8 mouse cellular contexts compared by ENCODE assay signal in genomic region chr3:66981101-66981661, GRCm38 (mm10). TPM values are rescaled to one million over a fixed set of nuclear protein-coding genes. Genes with fewer than 3 reads are reported as not detected.
A peak's percentile ranks its signal among the peaks of the same experiment; 100 is the strongest.
DNase-seq lines count a peak whose midpoint lies in the region; ATAC-seq and TF ChIP-seq lines count a peak whose summit lies in the region.

Gene Rsrc1, plus strand, starts transcription at chr3:66981390.

- H3K27ac ChIP-seq in liver, embryonic 14.5 days = no peak within 1 kb of the TSS
- peak within 1 kb of the TSS; percentile 37; the same call in 1 of the 2 replicates for H3K27ac ChIP-seq in neural tube, embryonic 12.5 days

- WGBS in liver, embryonic 14.5 days (ENCODE audit: insufficient replicate concordance) = under 1% methylated on average over 61 of the region's 62 CpGs
- WGBS in neural tube, embryonic 12.5 days = under 1% methylated on average over 59 of the region's 62 CpGs

- no peak within 1 kb of the TSS for H3K9ac ChIP-seq in liver, embryonic 14.5 days (replicated peaks)
- H3K9ac ChIP-seq in neural tube, embryonic 12.5 days = peak within 1 kb of the TSS; percentile 49

- no peaks in the 10 kb centered on the region for H3K36me3 ChIP-seq in E14TG2a.4 (ENCODE audit: insufficient read depth, low read length)
- H3K36me3 ChIP-seq in liver, embryonic 14.5 days (replicated peaks; ENCODE audit: control insufficient read depth, insufficient read depth, low read depth) = no peaks in the 10 kb centered on the region
- H3K36me3 ChIP-seq in neural tube, embryonic 12.5 days = no peaks in the 10 kb centered on the region

- peak within 1 kb of the TSS; percentile 66 for H3K4me2 ChIP-seq in liver, embryonic 14.5 days (ENCODE audit: low read depth)
- peak within 1 kb of the TSS; percentile 71 for H3K4me2 ChIP-seq in neural tube, embryonic 12.5 days (replicated peaks)

- H3K9me3 ChIP-seq in E14TG2a.4 (ENCODE audit: low read length) = no peaks in the 10 kb centered on the region
- no peaks in the 10 kb centered on the region for H3K9me3 ChIP-seq in liver, embryonic 14.5 days (ENCODE audit: control insufficient read depth, low read length)
- no peaks in the 10 kb centered on the region for H3K9me3 ChIP-seq in neural tube, embryonic 12.5 days

- H3K4me3 ChIP-seq in E14TG2a.4 (replicated peaks; ENCODE audit: low read length) = peak within 1 kb of the TSS; percentile 77
- peak within 1 kb of the TSS; percentile 18 to 50 for H3K4me3 ChIP-seq in liver, embryonic 14.5 days (ENCODE audit: insufficient read depth in 1 of 2, low read depth in 2 of 2, low read length in 2 of 2)
- H3K4me3 ChIP-seq in neural tube, embryonic 12.5 days = peak within 1 kb of the TSS; percentile 42

- no peak for TF ChIP-seq CTCF in E14TG2a.4 (conservative IDR thresholded peaks at IDR 0.05; ENCODE audit: low read length)
- no peak for TF ChIP-seq CTCF in liver, embryonic 14.5 days (IDR thresholded peaks at IDR 0.05; ENCODE audit: low read depth)

- H3K4me1 ChIP-seq in E14TG2a.4 (replicated peaks; ENCODE audit: low read depth, low read length) = peaks cover 29% of the 10 kb centered on the region
- H3K4me1 ChIP-seq in liver, embryonic 14.5 days (replicated peaks; ENCODE audit: control insufficient read depth in 2 of 2, insufficient read depth in 2 of 2, low read length in 1 of 2) = no peaks in the 10 kb centered on the region
- peaks cover 27% of the 10 kb centered on the region for H3K4me1 ChIP-seq in neural tube, embryonic 12.5 days

- H3K27me3 ChIP-seq in E14TG2a.4 (ENCODE audit: insufficient read depth, low read length) = peaks cover 71% of the 10 kb centered on the region
- peaks cover 77% of the 10 kb centered on the region for H3K27me3 ChIP-seq in liver, embryonic 14.5 days (ENCODE audit: control insufficient read depth, insufficient read depth, low read length)
- peaks cover 67% of the 10 kb centered on the region for H3K27me3 ChIP-seq in neural tube, embryonic 12.5 days (replicated peaks)

- peak; percentile 19; the same call in 1 of the 2 replicates for ATAC-seq in liver, embryonic 14.5 days (ENCODE audit: insufficient read depth)
- peak; percentile 10 for ATAC-seq in neural tube, embryonic 12.5 days (ENCODE audit: low FRiP score, low read depth)

- TF ChIP-seq EP300 in liver, embryonic 14.5 days (IDR thresholded peaks at IDR 0.05; ENCODE audit: low read depth) = no peak

- peak; percentile 88 for DNase-seq in 3134 (ENCODE audit: extremely low read depth, insufficient read length, low spot score)
- peak; percentile 64 for DNase-seq in embryo, embryonic 10.5 days (ENCODE audit: low spot score)
- peak; percentile 43 to 48 for DNase-seq in heart, adult 9 months (ENCODE audit: low spot score in 2 of 2)
- DNase-seq in kidney, adult 8-10 months = peak; percentile 64 to 70
- DNase-seq in liver, embryonic 14.5 days (ENCODE audit: low read depth in 3 of 3, low spot score in 3 of 3) = no peak
- no peak for DNase-seq in T-cell, adult 2 months (ENCODE audit: low spot score)

RNA-seq across cellular contexts. Expression of gene Rsrc1, which starts in this region (rescaled TPM):
- polyA plus RNA-seq in liver, embryonic 14.5 days (2012; rRNA removed) = 1.8 and 3.1 TPM in 2 replicates
- 8.7 and 9.5 TPM in 2 replicates for polyA plus RNA-seq in liver, embryonic 14.5 days (2014; fragmentation: Nextera tagmentation; extraction: Ambion mirVana)
- polyA plus RNA-seq in neural tube, embryonic 12.5 days (2016; fragmentation: Nextera tagmentation; extraction: Ambion mirVana) = 37.9 and 46.7 TPM in 2 replicates

Comparison
In these comparisons a context has a peak if more than half of its experiments do, and no peak if none do; other contexts are left out.
1. DNase-seq: peak in 3134 (single experiment), embryo, embryonic 10.5 days (single experiment), heart, adult 9 months (2 of 2) and kidney, adult 8-10 months (2 of 2); none in liver, embryonic 14.5 days (0 of 3) and T-cell, adult 2 months (single experiment).
2. Peak in every context shown above with its lines, with median percentiles within 50 percentile points of each other: H3K4me3 ChIP-seq.